Mouse (Mus musculus) heart, postnatal 0 days (tissue): ENCODE results near the gene Ppp3r2. TPM values are rescaled to one million over a fixed set of nuclear protein-coding genes. Genes with fewer than 3 reads are reported as not detected.

Experiments used
- ATAC-seq: fragments of 200-750 bp; cut with Nextera tagmentation; 2 replicates; pipeline ENCODE4 v1.8.0; 2017; ENCODE audit warnings: low read depth, moderate number of reproducible peaks, moderate library complexity; ENCODE audit not compliant: insufficient read depth
- DNase-seq: peaks from one replicate; pipeline ENCODE4 v3.0.0-alpha.2; 2016; ENCODE audit warnings: low spot score
- H3K27ac ChIP-seq: fragments of 300-500 bp; sonication (generic); 2 replicates; pipeline ENCODE4 v1.5.1; 2014; ENCODE audit warnings: low read depth, mild to moderate bottlenecking
- H3K27me3 ChIP-seq: fragments of 300-500 bp; sonication (generic); 2 replicates; pipeline ENCODE4 v1.6.1; 2014; ENCODE audit warnings: low read length, mixed read lengths; ENCODE audit not compliant: control insufficient read depth, insufficient read depth
- H3K36me3 ChIP-seq: fragments of 300-500 bp; sonication (generic); replicated peaks from 2 replicates; pipeline ENCODE4 v1.6.1; 2014; ENCODE audit warnings: low read length, mixed read lengths; ENCODE audit not compliant: control insufficient read depth, insufficient read depth
- H3K4me1 ChIP-seq: fragments of 300-500 bp; sonication (generic); 2 replicates; pipeline ENCODE4 v1.6.1; 2014; ENCODE audit warnings: antibody characterized with exemption; ENCODE audit not compliant: control insufficient read depth, insufficient read depth
- H3K4me2 ChIP-seq: fragments of 300-500 bp; sonication (generic); 2 replicates; pipeline ENCODE4 v1.6.1; 2014; ENCODE audit warnings: low read depth, mild to moderate bottlenecking, low read length, moderate library complexity
- H3K4me3 ChIP-seq: fragments of 300-500 bp; sonication (generic); 2 replicates; pipeline ENCODE4 v1.5.1; 2014; ENCODE audit warnings: low read depth, low read length
- H3K9ac ChIP-seq: fragments of 300-500 bp; sonication (generic); replicated peaks from 2 replicates; pipeline ENCODE4 v1.6.1; 2014; ENCODE audit warnings: low read depth, low read length, mixed read lengths
- H3K9me3 ChIP-seq: fragments of 300-500 bp; sonication (generic); replicated peaks from 2 replicates; pipeline ENCODE4 v1.6.1; 2016; ENCODE audit warnings: low read length; ENCODE audit not compliant: control insufficient read depth
- CTCF ChIP-seq: IDR thresholded peaks from 2 replicates; pipeline ENCODE4 v1.5.1; 2016; ENCODE audit warnings: antibody characterized with exemption, control low read depth, low read depth
- EP300 ChIP-seq: IDR thresholded peaks from 2 replicates; pipeline ENCODE4 v1.6.1; 2016; ENCODE audit warnings: antibody characterized with exemption, low read depth
- WGBS: fragments of 180-500 bp; shearing (Covaris S2); extraction: QIAGEN DNeasy Blood & Tissue Kit; methylation state at CpG from one replicate; pipeline ENCODE4 v1.1.7; 2014; 5-methylcytosine and 5-hydroxymethylcytosine counted together
- polyA plus RNA-seq: library from polyadenylated mRNA; unstranded; fragments of >200 nt; fragmentation: Nextera tagmentation; extraction: Ambion mirVana; gene quantifications from 2 replicates; pipeline ENCODE4 v1.2.1, GENCODE M21; 2015
- total RNA-seq: library from RNA; depleted of rRNA; stranded (reverse); fragments of >200 nt; gene quantifications from 2 replicates; pipeline ENCODE4 v1.2.3, GENCODE M21; 2014; ENCODE audit warnings: low replicate concordance; rRNA removed

Ppp3r2 gene
- total RNA-seq = not detected in 2 replicates
- not detected in 2 replicates for polyA plus RNA-seq

GRCm38 (mm10) chr4:49681812-49682211 is at the start of gene Ppp3r2:
TSS of gene Ppp3r2 (minus strand) at chr4:49682024.
- H3K36me3 ChIP-seq = no peaks in the 10 kb centered on the region
- no peak within 1 kb of the TSS for H3K27ac ChIP-seq
- TF ChIP-seq EP300 = no peak
- H3K9me3 ChIP-seq = no peaks in the 10 kb centered on the region
- WGBS = 80% methylated on average over 13 of the region's 13 CpGs
- H3K4me2 ChIP-seq = no peak within 1 kb of the TSS
- no peak within 1 kb of the TSS for H3K4me3 ChIP-seq
- H3K27me3 ChIP-seq = no peaks in the 10 kb centered on the region
- H3K4me1 ChIP-seq = no peaks in the 10 kb centered on the region
- no peak for DNase-seq
- ATAC-seq = no peak
- no peak within 1 kb of the TSS for H3K9ac ChIP-seq

GRCm38 (mm10) chr4:49729326-49729725 is 47.5 kb upstream of the Ppp3r2 start:
- Histone ChIP-seq H3K27ac (no peak overlapping the region), H3K4me1 (no peaks in the 10 kb centered on the region), H3K36me3 (no peaks in the 10 kb centered on the region), H3K4me2 (no peak overlapping the region), H3K4me3 (no peak overlapping the region), H3K9ac (no peak overlapping the region; the same call in 1 of the 2 replicates), H3K9me3 (no peaks in the 10 kb centered on the region), H3K27me3 (no peaks in the 10 kb centered on the region)
- TF ChIP-seq EP300 = no peak
- TF ChIP-seq CTCF = no peak
- DNase-seq = no peak
- 69% methylated on average over 3 of the region's 3 CpGs for WGBS
- ATAC-seq = no peak

- 92% methylated on average over 2 of the region's 2 CpGs for WGBS
- TF ChIP-seq CTCF (no peak), EP300 (no peak)
Observed at GRCm38 (mm10) chr4:49723908-49724307, 42.1 kb upstream of the Ppp3r2 start.

GRCm38 (mm10) chr4:49691405-49692194 is 9.8 kb upstream of the Ppp3r2 start:
- 72% methylated on average over 12 of the region's 12 CpGs for WGBS

More at GRCm38 (mm10) chr4:49723908-49724307, 42.1 kb upstream of the Ppp3r2 start:
- Histone ChIP-seq H3K27me3 (no peaks in the 10 kb centered on the region), H3K4me2 (no peak overlapping the region), H3K36me3 (no peaks in the 10 kb centered on the region), H3K4me3 (no peak overlapping the region), H3K9ac (no peak overlapping the region), H3K4me1 (no peaks in the 10 kb centered on the region), H3K27ac (no peak overlapping the region), H3K9me3 (no peaks in the 10 kb centered on the region)
- ATAC-seq (no peak), DNase-seq (no peak)

GRCm38 (mm10) chr4:49688594-49689288 is 6.9 kb upstream of the Ppp3r2 start:
- Histone ChIP-seq H3K36me3 (no peaks in the 10 kb centered on the region), H3K27ac (no peak overlapping the region), H3K4me3 (no peak overlapping the region), H3K9ac (no peak overlapping the region), H3K27me3 (no peaks in the 10 kb centered on the region), H3K4me1 (no peaks in the 10 kb centered on the region), H3K4me2 (no peak overlapping the region), H3K9me3 (no peaks in the 10 kb centered on the region)
- WGBS = 22% methylated on average over 9 of the region's 9 CpGs
- DNase-seq = peak; percentile 40
- TF ChIP-seq EP300 (no peak), CTCF (peak; percentile 87)
- no peak for ATAC-seq

More at GRCm38 (mm10) chr4:49691405-49692194, 9.8 kb upstream of the Ppp3r2 start:
- H3K27ac ChIP-seq = no peak overlapping the region
- no peaks in the 10 kb centered on the region for H3K27me3 ChIP-seq
- ATAC-seq (no peak), DNase-seq (no peak)
- no peak overlapping the region for H3K4me3 ChIP-seq
- TF ChIP-seq CTCF (no peak), EP300 (no peak)
- H3K36me3 ChIP-seq = no peaks in the 10 kb centered on the region
- no peaks in the 10 kb centered on the region for H3K9me3 ChIP-seq
- no peak overlapping the region for H3K9ac ChIP-seq
- no peaks in the 10 kb centered on the region for H3K4me1 ChIP-seq
- no peak overlapping the region for H3K4me2 ChIP-seq
